Mouse (Mus musculus): Measurements from ENCODE around the gene Znrf2.
A peak's percentile ranks its signal among the peaks of the same experiment; 100 is the strongest.

DNA sequence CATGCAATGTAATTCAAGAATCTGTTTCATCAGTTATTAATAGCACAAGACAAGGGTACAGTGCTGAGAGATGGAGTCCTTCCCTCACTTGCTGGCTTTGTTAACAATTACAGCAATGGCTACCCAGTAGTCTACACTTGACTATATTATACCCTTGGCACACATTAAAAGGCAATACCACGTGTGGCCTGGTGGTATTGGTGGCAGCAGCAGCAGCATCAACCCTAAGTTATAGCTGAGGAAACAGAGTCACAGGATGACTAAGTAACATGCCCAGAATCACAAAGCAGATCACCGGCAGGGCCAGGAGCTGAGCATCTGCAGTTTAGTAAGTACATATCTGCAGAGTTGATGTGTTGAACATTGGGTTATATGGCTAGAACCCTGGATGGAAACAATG, 22.3 kb upstream of the Znrf2 start:
- TF ChIP-seq CTCF (IDR thresholded peaks at IDR 0.05; ENCODE audit: low read depth, low read length), result peak; percentile 43; the same call in 1 of the 2 replicates
- TF ChIP-seq GATA1 (IDR thresholded peaks at IDR 0.05; ENCODE audit: borderline replicate concordance, low read length), result no peak
- no peak for TF ChIP-seq TAL1 (conservative IDR thresholded peaks at IDR 0.05; ENCODE audit: low read depth, low read length)

All from G1E (cell line).